Mouse (Mus musculus) forebrain, embryonic 16.5 days (tissue): ENCODE results near the gene Hsd17b11. TPM values are rescaled to one million over a fixed set of nuclear protein-coding genes. Genes with fewer than 3 reads are reported as not detected.
"Not testable (repeated sequence)": the region's sequence is repeated elsewhere in the genome, so short reads cannot be mapped to it uniquely, and the experiment has no call there.

ENCODE experiments used
- ATAC-seq: fragments of 200-750 bp; cut with Nextera tagmentation; 2 replicates; pipeline ENCODE4 v1.8.0; 2017; ENCODE audit warnings: mild to moderate bottlenecking, moderate library complexity
- H3K27ac ChIP-seq: fragments of 300-500 bp; sonication (generic); 2 replicates; pipeline ENCODE4 v1.5.1; 2014; ENCODE audit warnings: low read length, control low read depth
- H3K27me3 ChIP-seq: fragments of 300-500 bp; sonication (generic); replicated peaks from 2 replicates; pipeline ENCODE4 v1.6.1; 2014; ENCODE audit warnings: low read length; ENCODE audit not compliant: control insufficient read depth, insufficient read depth
- H3K36me3 ChIP-seq: fragments of 300-500 bp; sonication (generic); 2 replicates; pipeline ENCODE4 v1.6.1; 2014; ENCODE audit not compliant: control insufficient read depth, insufficient read depth
- H3K4me1 ChIP-seq: fragments of 300-500 bp; sonication (generic); replicated peaks from 2 replicates; pipeline ENCODE4 v1.6.1; 2014; ENCODE audit warnings: low read length; ENCODE audit not compliant: control insufficient read depth, insufficient read depth
- H3K4me2 ChIP-seq: fragments of 300-500 bp; sonication (generic); 2 replicates; pipeline ENCODE4 v1.6.1; 2014; ENCODE audit warnings: mild to moderate bottlenecking, low read length, control low read depth
- H3K4me3 ChIP-seq: fragments of 300-500 bp; sonication (generic); replicated peaks from 2 replicates; pipeline ENCODE4 v1.5.1; 2014; ENCODE audit warnings: mild to moderate bottlenecking, low read length, control low read depth
- H3K9ac ChIP-seq: fragments of 300-500 bp; sonication (generic); replicated peaks from 2 replicates; pipeline ENCODE4 v1.6.1; 2014; ENCODE audit warnings: low read depth, low read length, control low read depth
- H3K9me3 ChIP-seq: fragments of 300-500 bp; sonication (generic); 2 replicates; pipeline ENCODE4 v1.6.1; 2016; ENCODE audit warnings: low read length; ENCODE audit not compliant: control insufficient read depth
- WGBS: fragments of 180-500 bp; shearing (Covaris S2); extraction: QIAGEN DNeasy Blood & Tissue Kit; methylation state at CpG from one replicate; pipeline ENCODE4 v1.1.7; 2014; 5-methylcytosine and 5-hydroxymethylcytosine counted together
- polyA plus RNA-seq: library from polyadenylated mRNA; unstranded; fragments of >200 nt; fragmentation: Nextera tagmentation; extraction: Ambion mirVana; gene quantifications from 2 replicates; pipeline ENCODE4 v1.2.1, GENCODE M21; 2015

Hsd17b11 gene
- polyA plus RNA-seq, 1 experiment from 2014 or later = 1.8 TPM

- peak; percentile 36; the same call in 1 of the 2 replicates for ATAC-seq
- no peak overlapping the region for H3K4me2 ChIP-seq
- no peaks in the 10 kb centered on the region for H3K27me3 ChIP-seq
- H3K9ac ChIP-seq = no peak overlapping the region
- H3K36me3 ChIP-seq = no peaks in the 10 kb centered on the region
- no peaks in the 10 kb centered on the region for H3K4me1 ChIP-seq
- H3K9me3 ChIP-seq = no peaks in the 10 kb centered on the region
- H3K4me3 ChIP-seq = no peak overlapping the region
- H3K27ac ChIP-seq = no peak overlapping the region
- 69% methylated on average over 6 of the region's 6 CpGs for WGBS
Observed at GRCm38 (mm10) chr5:104039154-104039932, 17.6 kb upstream of the Hsd17b11 start.

- WGBS = 89% methylated on average over 1 of the region's 1 CpGs
Observed at GRCm38 (mm10) chr5:104036686-104037085, 15.0 kb upstream of the Hsd17b11 start.

GRCm38 (mm10) chr5:104035824-104036223, 14.1 kb upstream of the Hsd17b11 start:
- Histone ChIP-seq H3K9ac (no peak overlapping the region), H3K4me2 (no peak overlapping the region), H3K4me3 (no peak overlapping the region), H3K4me1 (no peaks in the 10 kb centered on the region), H3K27me3 (no peaks in the 10 kb centered on the region), H3K36me3 (no peaks in the 10 kb centered on the region), H3K27ac (no peak overlapping the region), H3K9me3 (no peaks in the 10 kb centered on the region)
- 63% methylated on average over 1 of the region's 1 CpGs for WGBS
- ATAC-seq = no peak

More at GRCm38 (mm10) chr5:104036686-104037085, 15.0 kb upstream of the Hsd17b11 start:
- H3K27ac ChIP-seq = no peak overlapping the region
- no peaks in the 10 kb centered on the region for H3K9me3 ChIP-seq
- no peak overlapping the region for H3K4me3 ChIP-seq
- no peak for ATAC-seq
- H3K4me2 ChIP-seq = no peak overlapping the region
- no peak overlapping the region for H3K9ac ChIP-seq
- H3K27me3 ChIP-seq = no peaks in the 10 kb centered on the region
- no peaks in the 10 kb centered on the region for H3K36me3 ChIP-seq
- H3K4me1 ChIP-seq = no peaks in the 10 kb centered on the region

DNA sequence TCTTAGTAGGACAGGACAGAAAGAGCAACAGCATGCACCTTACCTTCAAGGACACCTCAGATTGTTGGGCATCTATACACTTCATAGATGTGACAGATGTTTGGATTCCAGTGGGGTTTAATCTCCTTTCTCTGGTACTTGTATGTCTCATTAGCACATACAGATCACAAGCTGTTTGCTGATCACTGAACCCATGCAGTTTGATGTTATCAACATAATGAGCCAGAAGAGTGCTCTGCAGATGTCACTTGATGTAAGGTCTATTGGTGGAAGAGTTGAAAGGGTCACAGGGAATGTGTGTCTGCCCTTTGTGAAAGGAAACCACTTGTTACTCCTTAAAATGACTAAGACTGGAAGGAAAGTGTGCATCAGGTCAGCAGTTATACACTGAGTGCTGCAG, 13.3 kb upstream of the Hsd17b11 start:
- Histone ChIP-seq H3K4me2 (no peak overlapping the region), H3K27me3 (no peaks in the 10 kb centered on the region), H3K9me3 (no peaks in the 10 kb centered on the region), H3K27ac (no peak overlapping the region), H3K9ac (no peak overlapping the region), H3K4me1 (no peaks in the 10 kb centered on the region), H3K36me3 (no peaks in the 10 kb centered on the region), H3K4me3 (no peak overlapping the region)
- no peak for ATAC-seq

DNA sequence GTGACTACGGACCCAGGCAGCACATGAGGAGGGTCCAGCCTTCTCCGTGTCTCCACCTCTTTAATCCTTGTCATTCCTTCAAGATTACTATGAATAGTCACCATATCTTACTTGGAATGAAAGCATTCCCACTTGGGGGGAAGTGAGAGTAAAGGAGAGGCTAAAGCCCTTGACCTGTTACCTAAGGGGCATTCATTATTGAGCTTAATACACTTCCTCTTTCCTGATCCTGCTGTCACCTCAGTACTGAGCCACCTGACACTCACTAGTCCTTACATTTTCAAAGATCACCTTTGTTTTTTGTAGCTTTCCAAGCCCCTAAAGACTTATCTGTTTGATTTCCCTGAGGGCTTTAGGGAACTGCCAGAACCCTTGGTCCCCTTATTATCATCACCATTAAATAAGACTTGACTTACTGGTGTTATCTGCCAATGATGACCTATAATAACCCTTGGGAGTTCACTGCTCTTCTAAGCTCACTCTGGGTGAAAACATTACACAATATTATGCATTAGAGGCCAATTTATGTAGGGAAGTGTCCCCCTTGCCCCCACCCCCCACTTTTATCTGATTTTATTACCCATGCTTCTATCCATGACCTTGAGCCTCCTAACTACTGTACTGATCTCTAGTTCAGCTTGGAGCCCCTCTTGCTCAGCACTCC, 10.8 kb upstream of the Hsd17b11 start:
- Histone ChIP-seq H3K27me3 (no peaks in the 10 kb centered on the region), H3K4me2 (no peak overlapping the region), H3K4me1 (no peaks in the 10 kb centered on the region), H3K27ac (no peak overlapping the region), H3K9ac (no peak overlapping the region), H3K36me3 (no peaks in the 10 kb centered on the region), H3K9me3 (no peaks in the 10 kb centered on the region), H3K4me3 (no peak overlapping the region)
- ATAC-seq = no peak
- 81% methylated on average over 2 of the region's 2 CpGs for WGBS

DNA sequence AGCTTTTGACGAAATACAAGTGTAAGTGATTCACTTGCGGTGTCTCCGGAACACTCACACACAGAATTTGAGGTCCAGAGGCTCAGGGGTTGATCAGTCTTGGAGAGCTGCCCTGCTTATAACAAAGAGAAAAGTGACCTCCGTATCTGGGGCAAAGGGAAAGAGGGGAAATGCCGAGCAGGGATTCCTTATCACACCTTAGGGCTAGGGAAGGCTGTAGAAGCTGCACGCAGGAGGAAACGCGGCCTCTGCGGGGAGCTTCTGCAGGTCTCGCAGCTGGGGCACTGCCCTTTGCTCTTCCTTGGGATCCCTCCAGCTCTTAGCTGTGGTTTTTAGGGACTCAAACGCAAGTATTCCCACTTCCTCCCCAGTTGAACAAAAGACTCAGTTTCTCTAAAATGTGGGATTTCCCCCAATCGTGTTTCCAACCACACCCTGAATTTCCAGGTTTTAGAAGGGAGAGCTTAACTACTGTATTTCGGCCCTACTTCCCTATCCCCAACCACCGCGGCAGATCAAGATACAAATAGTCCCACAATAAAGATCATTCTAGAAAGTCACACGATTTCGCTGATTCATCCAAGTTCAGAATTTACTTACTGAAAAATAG, 3.6 kb upstream of the Hsd17b11 start:
- peaks cover 6% of the 10 kb centered on the region for H3K4me1 ChIP-seq
- 50% methylated on average over 17 of the region's 17 CpGs for WGBS
- ATAC-seq = no peak
- H3K36me3 ChIP-seq = no peaks in the 10 kb centered on the region
- H3K9ac ChIP-seq = no peak overlapping the region
- H3K9me3 ChIP-seq = no peaks in the 10 kb centered on the region
- no peak overlapping the region for H3K27ac ChIP-seq
- no peaks in the 10 kb centered on the region; the same call in 1 of the 2 replicates for H3K27me3 ChIP-seq
- H3K4me2 ChIP-seq = no peak overlapping the region
- no peak overlapping the region for H3K4me3 ChIP-seq

DNA sequence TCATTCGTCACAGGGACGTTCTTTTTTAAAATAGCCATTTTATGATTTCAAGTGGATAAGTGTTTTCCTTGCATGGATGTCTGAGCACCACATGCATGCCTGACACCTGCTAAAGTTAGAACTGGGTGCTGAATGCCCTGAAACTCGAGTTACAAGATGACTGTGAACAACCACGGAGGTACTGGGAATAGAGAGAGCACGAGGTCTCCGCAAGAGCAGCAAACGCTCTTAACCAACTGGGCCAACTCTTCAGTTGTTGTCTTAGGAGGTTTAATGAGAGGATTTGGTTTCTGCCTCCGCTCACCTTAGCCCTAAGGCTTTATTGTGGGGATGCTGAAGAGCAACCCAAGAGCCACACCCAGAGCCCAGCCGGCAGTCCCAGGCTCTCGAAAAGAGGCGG, 3.0 kb upstream of the Hsd17b11 start:
- 69% methylated on average over 11 of the region's 11 CpGs for WGBS
- Histone ChIP-seq H3K9ac (no peak overlapping the region), H3K4me3 (no peak overlapping the region), H3K4me1 (peaks cover 6% of the 10 kb centered on the region), H3K27ac (no peak overlapping the region), H3K27me3 (no peaks in the 10 kb centered on the region; the same call in 1 of the 2 replicates), H3K9me3 (no peaks in the 10 kb centered on the region), H3K4me2 (no peak overlapping the region), H3K36me3 (no peaks in the 10 kb centered on the region)
- no peak for ATAC-seq

DNA sequence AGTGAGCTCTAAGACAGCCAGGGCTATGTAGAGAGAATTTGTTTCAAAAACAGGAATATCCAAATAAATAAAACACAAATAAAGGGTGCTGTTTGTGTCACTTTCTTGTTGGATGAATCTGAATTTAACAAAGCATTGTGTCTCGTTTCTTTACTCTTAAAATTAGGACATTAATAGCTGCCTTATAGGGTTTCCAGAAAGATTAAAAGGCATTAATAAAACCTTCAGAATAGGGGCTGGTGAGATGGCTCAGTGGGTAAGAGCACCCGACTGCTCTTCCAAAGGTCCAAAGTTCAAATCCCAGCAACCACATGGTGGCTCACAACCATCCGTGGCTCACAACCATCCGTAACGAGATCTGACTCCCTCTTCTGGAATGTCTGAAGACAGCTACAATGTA, 2.5 kb upstream of the Hsd17b11 start:
- not testable (repeated sequence) for H3K4me3 ChIP-seq, H3K9ac ChIP-seq, H3K4me1 ChIP-seq, H3K9me3 ChIP-seq, H3K27ac ChIP-seq, H3K4me2 ChIP-seq, ATAC-seq, H3K36me3 ChIP-seq, H3K27me3 ChIP-seq
- 81% methylated on average over 5 of the region's 5 CpGs for WGBS

DNA sequence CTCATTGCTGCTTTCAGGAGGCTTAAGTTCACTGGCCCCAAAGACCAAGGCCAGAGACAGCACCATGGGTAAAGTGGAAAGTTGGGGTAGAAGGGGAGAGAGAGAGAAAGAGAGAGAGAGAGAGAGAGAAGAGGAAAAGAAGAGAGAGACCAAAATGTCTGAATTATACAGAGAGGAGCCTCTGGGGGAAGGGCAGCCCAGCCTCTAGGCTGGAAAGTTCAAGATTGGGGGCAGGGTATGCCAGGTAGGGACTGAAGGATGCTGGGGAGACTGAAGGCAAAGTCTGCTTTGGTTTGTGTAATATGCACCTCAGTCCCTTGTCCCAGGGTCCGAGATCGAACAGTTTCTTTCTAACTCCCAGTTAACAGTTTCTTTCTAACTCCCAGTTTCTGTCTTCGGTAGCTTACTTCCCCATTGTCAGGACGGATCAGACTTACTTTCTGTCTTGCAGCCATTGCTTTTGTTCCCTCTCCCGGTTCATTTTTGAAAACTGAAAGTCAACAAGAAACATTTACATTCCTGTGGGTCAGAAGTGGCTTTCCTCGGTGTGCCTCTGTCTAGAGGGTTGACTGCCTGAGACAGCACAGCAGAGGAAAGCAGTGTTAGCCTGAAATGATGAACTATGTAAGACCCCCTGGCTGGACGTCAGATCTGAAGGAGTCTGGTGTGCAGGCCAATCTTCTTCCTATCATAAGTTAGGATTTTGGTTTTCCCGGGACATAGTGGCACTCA, 1.7 kb upstream of the Hsd17b11 start:
- Histone ChIP-seq H3K4me2 (no peak overlapping the region), H3K27me3 (no peaks in the 10 kb centered on the region; the same call in 1 of the 2 replicates), H3K4me3 (no peak overlapping the region), H3K36me3 (no peaks in the 10 kb centered on the region), H3K4me1 (peaks cover 6% of the 10 kb centered on the region), H3K27ac (no peak overlapping the region), H3K9ac (no peak overlapping the region), H3K9me3 (no peaks in the 10 kb centered on the region)
- 71% methylated on average over 8 of the region's 8 CpGs for WGBS
- ATAC-seq = no peak
